Mouse (Mus musculus): ENCODE measurements at regions not wholly inside any gene's neighbourhood (a gene's known extent, or its start where the extent isn't known, plus 50 kb on each side); places are given as distances from the start of the nearest gene placed in this dataset.

DNA sequence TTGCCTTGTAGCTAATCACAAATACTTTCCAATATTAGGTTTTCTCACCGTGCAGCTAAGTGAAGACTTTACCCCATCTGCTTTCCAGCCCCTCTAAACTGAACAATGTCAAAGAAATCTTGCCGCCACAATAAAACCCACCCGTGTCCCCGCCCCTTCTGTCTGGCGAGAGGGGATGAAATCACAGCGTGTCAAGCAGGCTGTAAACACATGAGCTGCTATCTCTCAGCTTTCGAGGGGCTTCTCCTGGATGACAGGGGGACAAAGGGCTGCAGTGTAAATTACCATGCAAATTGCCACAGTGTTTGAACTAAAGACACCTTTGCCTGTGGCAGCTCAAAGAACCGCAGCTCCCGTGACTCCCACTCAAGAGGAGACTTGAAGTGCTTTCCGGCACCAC lies 134.3 kb downstream of the Slc4a3 start:
- TF ChIP-seq POLR2A (IDR thresholded peaks at IDR 0.05; ENCODE audit: borderline replicate concordance, extremely low read depth, low read depth, low read length) (no peak), CTCF (IDR thresholded peaks at IDR 0.05; ENCODE audit: insufficient read depth, low read length) (no peak)
